Mouse (Mus musculus) left cerebral cortex, postnatal 10 days (tissue): Measurements from ENCODE around the gene Bpifa5. TPM values are rescaled to one million over a fixed set of nuclear protein-coding genes. Genes with fewer than 3 reads are reported as not detected.

ENCODE experiments used
- DNase-seq, 2 experiments: peaks; one replicate each; pipeline ENCODE4 v3.0.0; 2021 to 2022; ENCODE audit warnings: low spot score in 2 of 2, mixed read lengths in 1 of 2; ENCODE audit errors: extremely low spot score in 1 of 2
- intact Hi-C: fragments of 180-260 bp; cut with DNase I; formaldehyde crosslinking; loops from one replicate; pipeline ENCODE4 v1.15.1; 2025
- total RNA-seq, 2 experiments: library from RNA; stranded (reverse); gene quantifications; 2 replicates each; pipeline ENCODE4 v1.2.3; 2021

The Bpifa5 gene
- total RNA-seq, 2 experiments from 2014 or later = not detected

DNA sequence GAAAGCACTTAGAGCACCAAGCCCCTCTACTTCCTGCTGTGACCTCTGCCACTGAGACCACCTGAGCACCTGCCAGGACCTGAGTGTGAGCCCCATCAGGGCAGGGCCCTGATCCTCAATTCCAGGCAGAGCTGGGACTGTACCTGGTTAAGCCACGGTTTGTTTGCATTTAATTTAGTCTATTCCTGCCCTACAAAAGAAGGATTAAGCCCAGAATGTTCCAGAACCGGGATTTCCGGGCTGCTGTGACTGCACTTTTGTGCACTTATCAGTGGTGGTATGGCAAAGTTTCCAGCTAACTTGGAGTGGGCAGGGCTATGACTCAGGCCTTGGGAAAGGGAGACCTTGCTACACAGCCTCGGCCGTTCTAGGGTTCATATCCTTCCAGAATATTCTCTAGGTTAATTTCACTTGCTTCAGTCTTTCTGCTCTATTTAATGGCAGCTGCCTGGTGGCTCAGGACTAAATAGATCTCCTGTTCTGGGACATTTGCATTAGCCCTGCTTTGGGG is 31.6 kb downstream of the Bpifa5 start:
- intact Hi-C loops = no loop called here
- no peak for DNase-seq

GRCm38 (mm10) chr2:154197036-154197435 is 34.6 kb downstream of the Bpifa5 start:
- DNase-seq = peak in 1 of 2 experiments; percentile 14
- intact Hi-C loops = no loop called here

- DNase-seq = no peak
- intact Hi-C loops = no loop called here
Measured at GRCm38 (mm10) chr2:154204630-154205029, 42.2 kb downstream of the Bpifa5 start.

DNA sequence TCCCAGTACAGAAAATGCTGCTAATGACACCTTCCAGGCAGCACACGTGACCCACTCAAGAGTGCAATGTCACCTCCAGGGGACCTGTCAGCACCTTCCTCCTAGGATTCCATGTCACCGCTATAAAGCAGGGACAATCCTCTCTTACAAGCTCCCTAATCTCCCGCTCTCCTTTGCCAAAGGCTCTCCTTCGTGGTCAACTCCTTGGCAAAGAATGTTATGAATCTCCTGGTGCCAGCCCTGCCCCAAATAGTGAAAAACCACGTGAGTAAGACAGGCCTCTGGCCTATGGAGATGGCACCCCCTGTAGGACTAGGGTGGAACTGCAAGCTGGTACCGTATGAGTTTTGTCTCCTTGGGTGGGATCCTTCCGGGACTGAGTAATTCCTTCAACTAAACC is 44.5 kb downstream of the Bpifa5 start:
- intact Hi-C loops = no loop called here
- DNase-seq = no peak

GRCm38 (mm10) chr2:154209112-154209511 is 46.7 kb downstream of the Bpifa5 start:
- intact Hi-C loops = no loop called here
- peak in 1 of 2 experiments; percentile 26 for DNase-seq

DNA sequence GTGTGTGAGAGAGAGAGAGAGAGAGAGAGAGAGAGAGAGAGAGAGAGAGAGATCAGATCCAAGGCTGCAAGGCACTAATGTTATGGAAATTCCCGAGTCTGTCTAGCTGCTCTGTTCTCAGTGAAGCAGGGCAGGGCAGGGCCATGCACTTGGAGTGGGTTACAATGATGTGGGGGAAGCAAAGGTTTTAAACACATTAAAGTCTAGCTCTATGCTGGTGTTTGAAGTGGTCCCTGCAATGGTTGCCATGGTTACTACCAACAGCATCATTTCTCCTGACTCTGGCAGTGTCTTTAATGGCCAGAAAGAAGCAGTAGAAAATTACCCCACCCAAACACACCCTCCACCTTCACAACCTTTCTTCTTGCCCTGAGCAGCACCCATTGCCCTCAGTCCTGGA is 48.7 kb downstream of the Bpifa5 start:
- intact Hi-C loops = loop anchor here (5.0 kb wide), 1 partner anchor 161 kb away; the partner anchor contains the start of gene Cdk5rap1
- peak in 1 of 2 experiments; percentile 19 for DNase-seq

DNA sequence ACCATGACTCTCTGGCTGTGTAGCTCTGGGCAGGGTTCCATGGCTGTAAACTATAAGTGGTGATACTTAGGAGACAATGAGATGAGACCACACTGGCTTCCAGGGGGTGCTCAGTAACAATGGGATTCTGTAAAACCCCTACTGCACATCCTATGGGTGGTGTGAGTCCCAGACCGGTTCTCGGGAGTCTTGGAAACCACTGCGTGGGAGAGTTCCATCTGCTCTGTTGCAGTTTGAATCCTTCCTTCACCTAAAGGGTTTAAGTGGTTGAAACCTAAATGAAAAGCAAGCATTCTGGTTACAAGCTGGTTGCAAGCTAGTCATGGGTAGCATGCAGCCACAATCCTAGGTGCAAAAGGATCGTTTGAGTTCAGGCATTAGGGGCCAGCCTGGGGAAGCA is 49.5 kb downstream of the Bpifa5 start:
- DNase-seq = peak; percentile 40 to 68
- intact Hi-C loops = loop anchor here (5.0 kb wide), 1 partner anchor 160 kb away; the partner anchor contains the start of gene Cdk5rap1

DNA sequence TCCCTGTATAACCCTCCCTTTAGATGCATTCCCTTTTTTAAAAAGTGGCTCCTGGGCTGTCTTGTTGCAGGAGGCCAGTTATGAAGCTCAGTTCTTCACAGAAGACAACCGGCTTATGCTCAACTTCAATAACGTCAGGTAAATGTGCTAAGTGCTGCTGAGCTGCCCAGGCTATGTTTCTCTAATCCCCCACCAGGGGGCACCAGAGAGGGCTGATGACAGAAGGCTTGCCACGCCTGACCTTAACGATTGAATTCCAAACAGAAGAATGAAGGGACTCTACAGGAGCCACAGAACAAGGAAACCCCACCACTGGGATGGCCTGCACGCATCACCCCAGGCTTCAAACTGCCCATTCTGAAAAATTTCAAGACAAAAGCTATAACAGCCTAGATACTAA is 52.8 kb downstream of the Bpifa5 start:
- DNase-seq = peak; percentile 35 to 74
- intact Hi-C loops = loop anchor here (5.0 kb wide), 1 partner anchor 82 kb away; no protein-coding TSS in a partner anchor

Other genes starting within 250 kb of the Bpifa5 start
- not detected for gene Bpifb3, start 244.4 kb upstream of the Bpifa5 start, total RNA-seq
- gene Bpifb4, start 224.4 kb upstream of the Bpifa5 start, total RNA-seq = not detected
- gene Bpifa6, start 187.7 kb upstream of the Bpifa5 start, total RNA-seq = not detected
- gene Bpifa2, start 154.3 kb upstream of the Bpifa5 start, total RNA-seq = not detected
- not detected for gene Bpifa3, start 32.3 kb upstream of the Bpifa5 start, total RNA-seq
- gene Bpifa1, start 19.7 kb upstream of the Bpifa5 start, total RNA-seq = not detected
- gene Bpifb1, start 28.2 kb downstream of the Bpifa5 start, total RNA-seq = under 1 TPM; 0.28 to 0.41 TPM
- gene Bpifb5, start 61.1 kb downstream of the Bpifa5 start, total RNA-seq = under 1 TPM in 1 of 2 experiments, not detected in 1; 0.21 TPM
- gene Bpifb9a, start 95.2 kb downstream of the Bpifa5 start, total RNA-seq = not detected
- not detected for gene Bpifb9b, start 144.6 kb downstream of the Bpifa5 start, total RNA-seq
- gene Cdk5rap1, start 210.4 kb downstream of the Bpifa5 start, total RNA-seq = 10 to 100 TPM; 11.2 to 11.5 TPM
- 10 to 100 TPM; 25.9 to 29.9 TPM for gene Snta1, start 245.5 kb downstream of the Bpifa5 start, total RNA-seq